ENCODE assay signal across 17 mouse cellular contexts in the genomic region with DNA sequence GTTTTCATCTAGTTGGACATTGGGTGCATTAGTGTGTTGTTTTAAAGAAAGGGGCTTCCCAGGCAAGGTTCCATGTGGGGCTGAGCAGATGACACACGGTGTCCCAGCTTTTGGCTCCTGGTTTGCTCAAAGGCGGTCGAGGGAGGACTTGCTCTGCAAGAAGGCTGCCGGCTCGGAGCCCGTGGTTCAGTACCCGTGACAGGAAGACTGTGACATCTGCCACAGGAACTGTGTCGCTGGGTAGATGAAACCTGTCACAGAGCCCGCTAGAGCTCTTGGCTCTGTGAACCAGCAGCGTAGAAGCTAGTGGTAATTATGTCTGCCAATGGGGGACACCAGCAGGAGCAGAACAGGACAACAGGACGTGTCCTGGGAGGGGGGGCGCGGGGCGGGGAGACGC. TPM values are rescaled to one million over a fixed set of nuclear protein-coding genes. Genes with fewer than 3 reads are reported as not detected.
DNase-seq lines count a peak whose midpoint lies in the region; ATAC-seq and TF ChIP-seq lines count a peak whose summit lies in the region.
"Had no signal": no experiment of that assay in that cellular context is flagged by ENCODE, and none has a peak within 500 bp of the region (broad histone marks: within the 10 kb centered on the region; RNA-seq: fewer than 3 reads in every experiment).

No protein-coding gene starts in this region.

- H3K4me3 ChIP-seq in gastrocnemius, adult 2 months, result no peak overlapping the region
- no peak overlapping the region for H3K4me3 ChIP-seq in intestine, embryonic 15.5 days (replicated peaks)
- H3K4me3 ChIP-seq: heart, embryonic 13.5 days; limb, embryonic 15.5 days had no signal

- H3K9me3 ChIP-seq in intestine, embryonic 15.5 days, result no peaks in the 10 kb centered on the region
- H3K9me3 ChIP-seq: limb, embryonic 15.5 days had no signal

- WGBS in intestine, embryonic 15.5 days, result 80% methylated on average over 15 of the region's 15 CpGs

- ATAC-seq in intestine, embryonic 15.5 days, result no peak
- ATAC-seq: activated CD4-positive, CD25-positive, alpha-beta regulatory T cell, adult 4 months; forebrain, embryonic 16.5 days; intestine, postnatal 0 days had no signal

- no peak for TF ChIP-seq CTCF in gastrocnemius, adult 2 months (IDR thresholded peaks at IDR 0.05)

- H3K27ac ChIP-seq in gastrocnemius, adult 2 months, result peak overlapping the region; percentile 59; the same call in 1 of the 2 replicates
- H3K27ac ChIP-seq in intestine, embryonic 15.5 days, result no peak overlapping the region
- H3K27ac ChIP-seq: heart, embryonic 13.5 days; limb, embryonic 15.5 days had no signal

- no peaks in the 10 kb centered on the region for H3K27me3 ChIP-seq in intestine, embryonic 15.5 days (replicated peaks)
- H3K27me3 ChIP-seq: limb, embryonic 15.5 days had no signal

- no peak for DNase-seq in gastrocnemius, adult 2 months
- no peak for DNase-seq in gastrocnemius, postnatal 36 days
- peak; percentile 12 to 19 for DNase-seq in CD8-positive naive resting alpha-beta T cell, adult 2 months (ENCODE audit: low read depth in 2 of 2, low spot score in 2 of 2)
- peak; percentile 87 for DNase-seq in cerebellum, adult 9-11 months
- DNase-seq in thymus, adult 18-20 months, result peak; percentile 33 to 44
- no peak for DNase-seq in ovary, adult 18-20 months (ENCODE audit: low spot score)
- DNase-seq in heart, postnatal 14 days, result no peak
- DNase-seq: gastrocnemius, postnatal 10 days; kidney, postnatal 36 days; lung, embryonic 14.5 days; right cerebral cortex, postnatal 14 days had no signal

- peaks cover 14% of the 10 kb centered on the region for H3K4me1 ChIP-seq in intestine, embryonic 15.5 days (replicated peaks)

- intact Hi-C loops in gastrocnemius, adult 2 months (cut with DNase I), result no loop called here
- intact Hi-C loops in gastrocnemius, postnatal 36 days (cut with DNase I), result no loop called here
- intact Hi-C loops in heart, postnatal 14 days (cut with DNase I), result no loop called here

- peaks cover 9% of the 10 kb centered on the region; the same call in 1 of the 2 replicates for H3K36me3 ChIP-seq in intestine, embryonic 15.5 days
- H3K36me3 ChIP-seq: heart, embryonic 13.5 days had no signal

- no peak overlapping the region for H3K4me2 ChIP-seq in intestine, embryonic 15.5 days (replicated peaks)
- H3K4me2 ChIP-seq: heart, embryonic 13.5 days; limb, embryonic 15.5 days; lung, embryonic 14.5 days had no signal

- no peak overlapping the region for H3K9ac ChIP-seq in intestine, embryonic 15.5 days
- H3K9ac ChIP-seq: heart, embryonic 13.5 days; limb, embryonic 15.5 days; lung, embryonic 14.5 days had no signal

RNA-seq across cellular contexts. Expression of a gene that starts 42.8 kb away (rescaled TPM):
- total RNA-seq in gastrocnemius, adult 2 months (2021), result 10 to 100 TPM in 1 of 2 experiments, 1 to 10 TPM in 1; 8.9 to 15.9 TPM
- 1 to 10 TPM; 6.8 to 8.2 TPM for total RNA-seq in gastrocnemius, postnatal 36 days (2021)
- polyA plus RNA-seq in intestine, embryonic 15.5 days (2015; fragmentation: Nextera tagmentation; extraction: Ambion mirVana), result 22.0 and 24.7 TPM in 2 replicates
- total RNA-seq in heart, postnatal 14 days (2021), result 1 to 10 TPM; 6.7 to 8.2 TPM

RNA-seq across cellular contexts. Expression of a gene that starts 59.8 kb away (rescaled TPM):
- total RNA-seq in gastrocnemius, adult 2 months (2021), result 10 to 100 TPM; 23.7 to 29.7 TPM
- 10 to 100 TPM; 19.0 to 21.7 TPM for total RNA-seq in gastrocnemius, postnatal 36 days (2021)
- 117 and 139 TPM in 2 replicates for polyA plus RNA-seq in intestine, embryonic 15.5 days (2015; fragmentation: Nextera tagmentation; extraction: Ambion mirVana)
- total RNA-seq in heart, postnatal 14 days (2021), result 10 to 100 TPM; 39.7 to 42.0 TPM

Comparison
In these comparisons a context has a peak if more than half of its experiments do, and no peak if none do; other contexts are left out.
1. DNase-seq: peak in CD8-positive naive resting alpha-beta T cell, adult 2 months (2 of 2), cerebellum, adult 9-11 months (single experiment) and thymus, adult 18-20 months (2 of 2); none in gastrocnemius, adult 2 months (single experiment), gastrocnemius, postnatal 36 days (0 of 2), ovary, adult 18-20 months (single experiment) and heart, postnatal 14 days (0 of 2).